Mouse (Mus musculus) heart, embryonic 16.5 days (tissue): ENCODE results near the gene Igdcc3. TPM values are rescaled to one million over a fixed set of nuclear protein-coding genes. Genes with fewer than 3 reads are reported as not detected.

Experiments used
- ATAC-seq: fragments of 200-750 bp; cut with Nextera tagmentation; replicated peaks from 2 replicates; pipeline ENCODE4 v1.8.0; 2017; ENCODE audit warnings: moderate number of reproducible peaks; ENCODE audit not compliant: insufficient read depth, low FRiP score; ENCODE audit errors: extremely low read depth
- H3K27ac ChIP-seq: fragments of 300-500 bp; sonication (generic); 2 replicates; pipeline ENCODE4 v1.5.1; 2014; ENCODE audit warnings: mild to moderate bottlenecking, low read length, control low read depth, moderate library complexity
- H3K27me3 ChIP-seq: fragments of 300-500 bp; sonication (generic); 2 replicates; pipeline ENCODE4 v1.6.1; 2014; ENCODE audit warnings: low read length, mixed read lengths; ENCODE audit not compliant: control insufficient read depth, insufficient read depth
- H3K36me3 ChIP-seq: fragments of 300-500 bp; sonication (generic); 2 replicates; pipeline ENCODE4 v1.6.1; 2014; ENCODE audit not compliant: control insufficient read depth, insufficient read depth
- H3K4me1 ChIP-seq: fragments of 300-500 bp; sonication (generic); 2 replicates; pipeline ENCODE4 v1.6.1; 2014; ENCODE audit warnings: low read length, mixed read lengths; ENCODE audit not compliant: control insufficient read depth, insufficient read depth
- H3K4me2 ChIP-seq: fragments of 300-500 bp; sonication (generic); 2 replicates; pipeline ENCODE4 v1.6.1; 2014; ENCODE audit warnings: low read depth, mild to moderate bottlenecking, control low read depth, low read length
- H3K4me3 ChIP-seq: fragments of 300-500 bp; sonication (generic); 2 replicates; pipeline ENCODE4 v1.5.1; 2014; ENCODE audit warnings: mild to moderate bottlenecking, control low read depth, low read length
- H3K9ac ChIP-seq: fragments of 300-500 bp; sonication (generic); 2 replicates; pipeline ENCODE4 v1.6.1; 2014; ENCODE audit warnings: low read length, control low read depth
- H3K9me3 ChIP-seq: fragments of 300-500 bp; sonication (generic); replicated peaks from 2 replicates; pipeline ENCODE4 v1.6.1; 2016; ENCODE audit warnings: low read length; ENCODE audit not compliant: control insufficient read depth
- WGBS: fragments of 180-500 bp; shearing (Covaris S2); extraction: QIAGEN DNeasy Blood & Tissue Kit; methylation state at CpG from one replicate; pipeline ENCODE4 v1.1.7; 2014; 5-methylcytosine and 5-hydroxymethylcytosine counted together
- polyA plus RNA-seq: library from polyadenylated mRNA; unstranded; fragments of >200 nt; fragmentation: Nextera tagmentation; extraction: Ambion mirVana; gene quantifications from 2 replicates; pipeline ENCODE4 v1.2.1, GENCODE M21; 2015

The Igdcc3 gene
- 0.17 and 0.30 TPM in 2 replicates for polyA plus RNA-seq

DNA sequence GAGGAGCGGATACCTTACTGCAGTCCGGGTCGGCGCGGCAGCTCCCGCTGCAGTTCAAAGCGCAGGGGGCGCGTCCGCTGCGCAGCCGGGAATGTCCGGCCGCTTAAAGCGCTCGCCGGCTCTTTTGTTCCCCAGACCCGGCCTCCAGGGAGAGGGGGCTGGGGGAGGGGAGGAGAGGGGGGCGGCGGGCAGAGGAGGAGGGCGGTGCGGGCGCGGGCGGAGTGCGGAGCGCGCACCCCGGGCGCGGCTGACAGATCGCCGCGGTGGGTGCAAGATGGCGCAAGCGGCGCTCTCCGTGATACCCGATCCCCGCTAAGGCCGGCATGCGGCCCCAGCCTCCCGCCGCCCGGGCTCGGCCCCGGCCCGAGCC lies at the start of gene Igdcc3:
Gene Igdcc3 (plus strand): TSS at position 254 of the 370 bp plus-strand sequence.
- Histone ChIP-seq H3K36me3 (no peaks in the 10 kb centered on the region), H3K4me2 (peak within 1 kb of the TSS; percentile 100), H3K9me3 (no peaks in the 10 kb centered on the region), H3K9ac (peak within 1 kb of the TSS; percentile 81), H3K4me3 (peak within 1 kb of the TSS; percentile 74), H3K27me3 (peaks cover 20% of the 10 kb centered on the region), H3K4me1 (peaks cover 5% of the 10 kb centered on the region), H3K27ac (no peak within 1 kb of the TSS)
- under 1% methylated on average over 42 of the region's 48 CpGs for WGBS
- peak; percentile 59 for ATAC-seq

DNA sequence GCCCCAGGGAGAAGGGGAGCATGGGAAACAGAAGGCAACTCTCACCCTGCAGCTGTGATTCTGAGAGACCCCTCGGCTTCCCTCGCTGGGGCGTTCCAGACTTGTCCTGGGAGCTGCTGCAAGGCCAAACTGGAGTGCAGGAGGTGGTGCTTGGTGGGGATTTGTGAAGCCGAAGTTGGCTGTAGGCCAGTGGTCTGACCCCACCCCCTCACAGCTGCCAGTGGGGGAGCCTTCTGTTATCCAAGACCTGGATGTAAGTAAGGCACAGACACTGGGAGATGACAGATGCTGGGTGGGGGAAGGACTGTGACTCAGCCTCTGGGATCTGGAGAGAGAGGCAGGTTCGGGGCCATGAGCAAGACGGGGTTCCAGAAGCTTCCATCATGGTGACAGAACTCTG lies 46.8 kb upstream of the Igdcc3 start:
- peak overlapping the region; percentile 14; the same call in 1 of the 2 replicates for H3K4me2 ChIP-seq
- WGBS, result 17% methylated on average over 6 of the region's 6 CpGs
- ATAC-seq, result peak; percentile 76
- no peaks in the 10 kb centered on the region for H3K9me3 ChIP-seq
- no peak overlapping the region for H3K27ac ChIP-seq
- H3K27me3 ChIP-seq, result no peaks in the 10 kb centered on the region
- peaks cover 3% of the 10 kb centered on the region; the same call in 1 of the 2 replicates for H3K4me1 ChIP-seq
- H3K9ac ChIP-seq, result peak overlapping the region; percentile 30; the same call in 1 of the 2 replicates
- H3K36me3 ChIP-seq, result no peaks in the 10 kb centered on the region
- H3K4me3 ChIP-seq, result no peak overlapping the region

DNA sequence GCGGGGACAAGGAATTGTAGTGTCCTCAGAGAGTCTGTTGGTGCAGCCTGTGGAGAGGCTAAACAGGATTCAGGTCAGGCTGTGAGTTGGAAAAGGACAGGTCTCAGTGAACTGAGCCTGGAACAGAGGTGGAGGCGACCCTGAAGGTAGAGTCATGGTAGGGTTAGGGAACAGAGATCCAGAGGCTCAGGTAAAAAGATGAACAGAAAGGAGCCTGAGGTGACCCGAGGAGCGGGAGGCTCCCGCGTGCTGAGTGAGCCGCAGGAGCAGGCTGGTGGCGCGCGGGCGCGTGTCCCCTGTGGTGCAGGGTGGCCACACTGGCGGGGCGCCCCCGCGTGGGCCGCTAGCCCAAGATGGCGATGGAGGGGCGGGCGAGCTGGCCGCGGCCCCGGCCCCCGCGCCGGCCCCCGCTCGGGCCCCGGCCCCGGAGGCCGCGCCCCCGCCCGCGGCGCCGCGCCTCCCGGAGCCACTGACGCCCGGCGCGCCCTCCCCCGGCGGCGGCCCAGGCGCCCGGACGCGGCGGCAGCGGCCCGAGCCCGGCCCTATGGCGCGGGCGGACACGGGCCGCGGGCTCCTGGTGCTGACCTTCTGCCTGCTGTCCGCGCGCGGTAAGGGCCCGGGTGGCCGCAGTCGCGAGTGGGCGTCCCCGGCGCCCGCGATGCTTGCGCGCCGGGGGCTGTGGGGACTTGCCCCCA lies 39.9 kb upstream of the Igdcc3 start, which contains the start of gene Igdcc4:
Gene Igdcc4 (plus strand): TSS at position 496 of the 695 bp plus-strand sequence.
- Histone ChIP-seq H3K36me3 (no peaks in the 10 kb centered on the region), H3K4me2 (peak within 1 kb of the TSS; percentile 99), H3K27ac (peak within 1 kb of the TSS; percentile 75), H3K9ac (peak within 1 kb of the TSS; percentile 88), H3K9me3 (peaks cover 5% of the 10 kb centered on the region), H3K4me3 (peak within 1 kb of the TSS; percentile 80), H3K4me1 (peaks cover 8% of the 10 kb centered on the region; the same call in 1 of the 2 replicates), H3K27me3 (peaks cover 2% of the 10 kb centered on the region; the same call in 1 of the 2 replicates)
- peak; percentile 47 for ATAC-seq
- WGBS, result 2% methylated on average over 58 of the region's 76 CpGs

DNA sequence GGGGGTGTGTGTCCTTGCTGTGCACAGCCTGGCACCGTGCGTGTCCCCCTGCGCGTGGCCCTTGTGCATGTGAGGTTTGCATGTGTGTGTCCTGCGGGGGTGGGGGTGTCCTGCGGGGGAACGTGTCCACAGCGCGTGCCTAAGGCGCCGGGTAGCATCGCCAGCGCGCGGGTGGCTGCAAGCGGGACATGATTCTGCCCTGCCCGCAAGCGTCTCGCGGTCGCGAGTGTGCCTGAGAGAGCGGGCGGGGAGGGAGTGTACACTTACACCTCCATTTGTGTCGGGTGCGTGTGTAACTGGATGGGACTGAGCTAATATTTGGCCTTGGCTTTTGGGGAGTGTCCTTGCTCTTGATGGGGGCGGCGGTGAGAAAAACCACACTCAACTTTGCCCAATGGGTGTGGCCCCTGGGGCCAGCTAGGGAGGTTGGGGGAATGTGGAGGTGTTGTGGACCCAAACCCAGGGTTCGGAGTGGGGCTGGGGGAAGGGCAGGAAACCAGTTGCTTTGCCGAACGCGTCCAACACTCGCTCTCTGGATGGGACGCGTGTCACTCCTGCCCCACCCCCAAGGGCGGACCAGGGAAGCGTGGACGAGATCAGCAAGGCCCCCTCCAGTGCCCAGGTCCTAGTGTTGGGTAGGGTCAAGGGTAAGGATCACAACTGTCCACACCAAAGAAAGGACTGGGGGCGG lies 39.2 kb upstream of the Igdcc3 start:
- Histone ChIP-seq H3K4me2 (peak overlapping the region; percentile 99), H3K27me3 (peaks cover 2% of the 10 kb centered on the region; the same call in 1 of the 2 replicates), H3K9me3 (peaks cover 5% of the 10 kb centered on the region), H3K36me3 (no peaks in the 10 kb centered on the region), H3K9ac (peak overlapping the region; percentile 88), H3K27ac (peak overlapping the region; percentile 75), H3K4me1 (peaks cover 8% of the 10 kb centered on the region; the same call in 1 of the 2 replicates), H3K4me3 (peak overlapping the region; percentile 80)
- WGBS, result under 1% methylated on average over 39 of the region's 39 CpGs
- peak; percentile 49 for ATAC-seq

DNA sequence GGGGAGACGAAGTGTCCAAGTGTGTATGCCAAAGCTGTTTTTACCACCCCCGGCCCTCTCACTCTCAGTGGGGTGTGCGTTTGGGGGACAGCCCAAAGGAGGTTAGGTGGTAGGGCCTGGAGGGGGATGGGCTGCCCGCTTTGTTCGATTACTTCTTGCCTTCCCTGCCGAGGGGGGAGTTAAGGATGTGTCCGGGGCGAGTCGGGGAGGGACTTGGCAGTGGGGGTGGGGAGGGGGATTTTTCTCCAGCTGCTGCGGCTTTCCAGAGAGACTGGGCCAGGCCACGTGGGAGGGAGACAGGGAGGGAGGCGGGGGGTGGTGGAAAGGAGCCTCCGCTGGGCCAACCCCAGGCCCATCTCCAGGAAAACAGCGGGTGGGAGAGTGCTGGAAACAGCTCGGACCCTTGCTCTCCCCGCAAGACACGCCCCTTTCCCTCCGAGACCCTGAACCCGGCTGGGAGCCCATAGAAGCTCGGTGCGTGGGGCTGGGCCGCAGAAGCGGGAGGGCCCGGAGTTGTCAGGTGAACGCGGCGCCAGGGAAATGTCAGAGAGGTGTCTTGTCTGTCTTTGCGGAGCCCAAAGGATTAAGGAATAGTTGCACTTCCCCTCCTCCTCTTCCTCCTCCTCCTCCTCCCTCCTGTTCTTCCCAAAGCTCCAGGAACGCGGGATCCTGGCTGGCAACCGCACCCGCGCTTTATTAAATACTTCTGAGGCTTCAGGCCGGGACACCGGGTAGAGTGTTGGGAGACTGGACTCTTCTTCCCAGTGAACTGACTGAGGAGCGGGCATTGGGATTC lies 38.4 kb upstream of the Igdcc3 start:
- no peaks in the 10 kb centered on the region for H3K36me3 ChIP-seq
- WGBS, result 6% methylated on average over 36 of the region's 36 CpGs
- peak overlapping the region; percentile 88 for H3K9ac ChIP-seq
- peak overlapping the region; percentile 75 for H3K27ac ChIP-seq
- H3K4me3 ChIP-seq, result peak overlapping the region; percentile 80
- peaks cover 5% of the 10 kb centered on the region for H3K9me3 ChIP-seq
- H3K4me1 ChIP-seq, result peaks cover 8% of the 10 kb centered on the region; the same call in 1 of the 2 replicates
- peak; percentile 49 for ATAC-seq
- H3K27me3 ChIP-seq, result peaks cover 2% of the 10 kb centered on the region; the same call in 1 of the 2 replicates
- H3K4me2 ChIP-seq, result peak overlapping the region; percentile 99

DNA sequence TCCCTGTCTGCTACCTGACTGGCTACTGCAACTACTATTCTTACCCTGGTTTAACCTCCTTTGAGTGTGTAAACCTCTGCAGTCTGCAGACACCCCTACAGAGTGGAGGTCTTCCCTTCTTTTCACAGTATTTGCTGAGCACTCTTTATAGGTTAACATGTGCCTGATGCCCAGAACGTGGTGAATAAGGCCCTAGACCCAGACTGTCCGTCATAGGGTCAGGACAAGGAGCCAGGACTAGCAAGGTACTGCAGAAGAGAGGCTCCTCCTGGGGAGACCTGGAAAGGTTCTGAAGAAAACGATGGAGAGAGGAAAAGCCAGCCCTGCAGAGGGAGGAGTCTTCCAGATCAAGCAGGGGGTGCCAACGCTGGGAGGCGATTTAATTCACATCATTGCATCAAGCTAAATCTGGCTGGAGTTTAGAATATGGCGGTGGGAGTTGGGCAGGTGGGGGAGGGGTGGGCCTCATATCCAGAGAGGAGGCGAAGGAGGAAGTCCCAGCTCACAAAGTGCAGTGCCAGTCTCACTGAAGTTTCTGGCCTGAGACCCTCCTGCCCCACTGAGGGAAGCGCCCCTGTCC lies 37.7 kb upstream of the Igdcc3 start:
- H3K4me3 ChIP-seq, result peak overlapping the region; percentile 80
- 42% methylated on average over 8 of the region's 8 CpGs for WGBS
- H3K9ac ChIP-seq, result peak overlapping the region; percentile 88; the same call in 1 of the 2 replicates
- no peaks in the 10 kb centered on the region for H3K36me3 ChIP-seq
- H3K27me3 ChIP-seq, result peaks cover 2% of the 10 kb centered on the region; the same call in 1 of the 2 replicates
- ATAC-seq, result no peak
- peaks cover 8% of the 10 kb centered on the region; the same call in 1 of the 2 replicates for H3K4me1 ChIP-seq
- H3K9me3 ChIP-seq, result peaks cover 5% of the 10 kb centered on the region
- no peak overlapping the region for H3K27ac ChIP-seq
- peak overlapping the region; percentile 99 for H3K4me2 ChIP-seq

DNA sequence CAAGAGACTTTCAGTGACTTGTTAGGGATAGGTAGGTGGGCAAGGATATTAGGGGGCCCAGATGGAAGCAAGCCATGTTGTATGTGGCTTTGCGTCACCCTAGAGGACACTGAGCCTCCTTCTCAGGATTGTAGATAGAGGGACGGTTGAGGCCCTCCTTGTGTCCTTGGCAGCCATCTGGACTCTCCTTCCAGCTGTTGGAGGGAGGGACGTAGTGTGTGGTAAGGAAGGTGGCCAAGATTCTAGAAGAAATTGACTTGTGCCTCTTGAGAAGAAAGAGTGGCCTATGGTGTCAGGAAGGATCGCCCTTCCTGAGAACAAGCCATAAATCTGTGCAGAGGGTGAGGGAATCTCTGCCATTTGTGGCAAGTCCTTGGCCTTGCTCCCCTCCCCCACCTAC lies 34.2 kb upstream of the Igdcc3 start:
- ATAC-seq, result no peak
- Histone ChIP-seq H3K4me1 (peaks cover 13% of the 10 kb centered on the region), H3K27ac (no peak overlapping the region), H3K4me3 (no peak overlapping the region), H3K9me3 (no peaks in the 10 kb centered on the region), H3K36me3 (no peaks in the 10 kb centered on the region), H3K27me3 (peaks cover 2% of the 10 kb centered on the region; the same call in 1 of the 2 replicates), H3K4me2 (no peak overlapping the region), H3K9ac (no peak overlapping the region)
- 76% methylated on average over 4 of the region's 4 CpGs for WGBS

DNA sequence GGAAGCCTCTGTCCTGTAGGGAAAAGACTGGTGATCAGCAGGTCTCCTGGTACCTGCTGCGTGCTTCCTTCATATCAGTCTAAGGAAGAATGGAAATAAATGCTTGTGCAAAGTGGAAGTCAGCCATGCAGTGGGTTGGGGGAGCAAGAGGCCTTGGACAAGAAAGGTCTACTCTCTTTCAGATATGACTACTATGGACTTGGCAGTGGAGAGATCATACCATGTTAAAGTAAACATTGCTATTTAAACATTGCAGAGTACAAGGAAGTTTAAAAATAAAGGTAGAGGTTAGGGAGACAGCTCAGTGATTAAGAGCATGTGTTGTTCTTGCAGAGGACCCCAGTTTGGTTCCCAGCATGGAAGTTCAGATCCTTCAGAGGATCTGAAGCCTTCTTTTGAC lies 33.1 kb upstream of the Igdcc3 start:
- Histone ChIP-seq H3K36me3 (no peaks in the 10 kb centered on the region), H3K27me3 (peaks cover under 1% of the 10 kb centered on the region; the same call in 1 of the 2 replicates), H3K4me1 (peaks cover 12% of the 10 kb centered on the region), H3K4me3 (no peak overlapping the region), H3K27ac (no peak overlapping the region), H3K9me3 (no peaks in the 10 kb centered on the region), H3K9ac (no peak overlapping the region), H3K4me2 (no peak overlapping the region)
- WGBS, result 68% methylated on average over 1 of the region's 1 CpGs
- ATAC-seq, result no peak
